Mouse (Mus musculus): ENCODE data around the gene Cxcr3.

Gene Cxcr3

GRCm38 (mm10) chrX:101733828-101734319 lies at the start of gene Cxcr3:
Gene Cxcr3, minus strand, starts transcription at chrX:101734269.
- DNase-seq (ENCODE audit: low read depth), result peak; percentile 94

DNA sequence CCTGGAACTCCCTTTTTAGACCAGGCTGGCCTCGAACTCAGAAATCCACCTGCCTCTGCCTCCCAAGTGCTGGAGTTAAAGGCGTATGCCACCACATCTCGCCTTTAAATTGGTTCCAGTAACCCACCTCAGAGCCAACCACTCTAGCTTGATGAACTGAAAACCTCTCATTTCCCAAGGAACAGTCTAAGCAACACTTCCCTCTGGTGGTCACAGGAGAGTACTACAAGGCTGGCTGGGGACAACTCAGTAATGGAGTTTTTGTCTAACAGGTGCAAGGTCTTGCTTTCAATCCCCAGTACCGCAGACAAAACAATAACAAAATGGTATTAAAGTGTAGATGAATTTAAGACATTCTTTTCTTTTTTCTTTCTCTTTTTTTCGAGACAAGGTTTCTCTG lies 38.0 kb upstream of the Cxcr3 start:
- peak; percentile 64 for DNase-seq (ENCODE audit: low read depth)

DNA sequence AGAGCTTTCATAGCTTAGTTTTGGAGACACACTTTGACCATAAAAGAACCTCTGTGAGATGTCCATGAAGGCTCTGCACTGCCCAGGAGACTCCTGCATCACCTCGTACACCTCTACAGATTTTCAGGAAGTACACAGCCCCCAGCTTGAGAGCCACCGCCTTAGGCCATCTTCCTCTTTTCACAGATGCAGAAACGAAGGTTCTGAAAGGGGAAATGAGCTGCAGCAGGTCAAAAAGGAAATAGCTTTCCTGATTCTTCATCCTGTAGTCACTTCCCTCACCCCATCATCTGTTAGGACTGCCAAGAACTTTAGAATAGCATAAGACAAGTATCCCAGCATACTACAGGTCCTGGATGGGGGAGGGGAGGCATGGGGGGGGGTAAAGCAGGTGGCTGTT lies 36.2 kb upstream of the Cxcr3 start:
- peak; percentile 48 for DNase-seq (ENCODE audit: low read depth)

GRCm38 (mm10) chrX:101769478-101769877 lies 35.4 kb upstream of the Cxcr3 start:
- peak; percentile 59 for DNase-seq (ENCODE audit: low read depth)

GRCm38 (mm10) chrX:101767280-101767679 lies 33.2 kb upstream of the Cxcr3 start:
- DNase-seq (ENCODE audit: low read depth), result no peak

DNA sequence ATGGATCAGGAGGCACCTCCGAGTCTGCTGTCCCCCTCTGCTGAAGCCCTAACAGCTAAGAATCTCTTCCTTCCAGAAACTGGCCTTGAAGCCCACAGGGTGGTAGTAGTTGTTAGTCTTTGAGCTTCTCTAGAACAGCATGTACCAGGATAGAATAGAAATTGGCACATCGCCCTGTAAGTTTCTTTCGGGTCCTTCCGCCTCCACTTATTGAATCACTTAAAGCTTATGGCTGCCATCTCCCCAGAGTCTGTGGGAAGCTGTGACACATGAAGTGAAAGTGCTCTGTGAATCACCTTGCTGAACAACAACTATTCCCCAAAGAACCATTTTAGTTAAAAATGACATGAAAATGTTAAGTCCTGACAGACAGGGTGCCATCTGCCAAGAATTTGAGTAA lies 31.0 kb upstream of the Cxcr3 start:
- no peak for DNase-seq (ENCODE audit: low read depth)

DNA sequence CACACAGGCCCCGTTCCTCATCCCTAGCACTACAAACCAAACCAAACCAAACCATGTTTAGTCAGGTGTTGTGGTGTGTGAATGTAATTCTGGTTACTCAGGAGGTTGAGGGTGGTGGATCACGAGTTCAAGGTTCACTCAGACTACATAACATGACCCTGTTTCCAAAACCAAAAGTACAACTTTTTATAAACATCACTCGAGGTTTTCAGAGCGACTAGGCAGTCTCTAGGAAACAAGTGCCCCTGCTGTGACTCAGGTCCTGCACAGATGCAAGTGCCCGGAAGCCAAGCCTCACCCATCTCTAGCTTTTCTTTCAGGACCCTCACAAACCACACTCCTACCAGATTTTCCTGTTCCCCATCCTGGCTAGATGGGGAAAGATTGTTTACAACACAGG lies 30.6 kb upstream of the Cxcr3 start:
- DNase-seq (ENCODE audit: low read depth), result peak; percentile 9

DNA sequence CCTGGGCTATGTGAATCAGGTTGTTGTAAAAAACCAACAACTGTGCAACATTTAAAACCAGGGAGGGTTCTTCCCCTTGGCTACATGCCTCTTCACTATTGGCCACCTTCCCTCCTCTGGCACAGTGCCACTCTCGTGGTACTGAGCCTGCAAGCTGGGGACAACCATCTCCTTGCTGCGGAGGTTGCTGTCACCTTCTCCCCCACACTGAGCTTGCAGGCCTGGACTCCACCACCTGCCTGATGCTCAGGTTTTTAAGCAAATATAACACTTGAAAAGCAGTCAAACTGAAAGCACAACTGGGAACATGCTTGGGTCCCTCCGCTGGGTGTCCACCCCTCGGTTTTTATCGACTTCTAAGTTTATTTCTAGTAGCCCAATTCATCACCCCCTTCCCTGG lies 20.4 kb upstream of the Cxcr3 start:
- no peak for DNase-seq (ENCODE audit: low read depth)

DNA sequence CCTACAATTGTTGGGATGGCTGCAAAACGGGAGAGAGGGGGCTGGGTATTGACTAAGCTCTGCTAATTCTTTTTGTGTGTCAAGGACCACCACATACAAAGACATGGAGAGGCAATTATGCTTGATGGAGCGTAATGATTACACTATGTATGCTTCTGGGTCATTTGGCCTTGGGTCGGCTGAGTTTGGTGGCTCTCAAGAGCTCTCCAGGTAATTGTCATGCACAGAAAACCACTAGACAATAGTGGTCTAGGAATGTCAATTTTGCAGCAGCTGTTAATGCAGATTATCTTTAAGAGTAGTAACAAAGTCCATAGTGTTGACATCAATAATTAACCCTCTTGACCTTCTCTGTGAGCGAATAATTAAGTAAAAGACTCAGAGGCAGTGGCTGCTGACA lies 16.1 kb upstream of the Cxcr3 start:
- no peak for DNase-seq (ENCODE audit: low read depth)

GRCm38 (mm10) chrX:101741064-101741433 lies 7.0 kb upstream of the Cxcr3 start:
- DNase-seq (ENCODE audit: low read depth), result no peak

DNA sequence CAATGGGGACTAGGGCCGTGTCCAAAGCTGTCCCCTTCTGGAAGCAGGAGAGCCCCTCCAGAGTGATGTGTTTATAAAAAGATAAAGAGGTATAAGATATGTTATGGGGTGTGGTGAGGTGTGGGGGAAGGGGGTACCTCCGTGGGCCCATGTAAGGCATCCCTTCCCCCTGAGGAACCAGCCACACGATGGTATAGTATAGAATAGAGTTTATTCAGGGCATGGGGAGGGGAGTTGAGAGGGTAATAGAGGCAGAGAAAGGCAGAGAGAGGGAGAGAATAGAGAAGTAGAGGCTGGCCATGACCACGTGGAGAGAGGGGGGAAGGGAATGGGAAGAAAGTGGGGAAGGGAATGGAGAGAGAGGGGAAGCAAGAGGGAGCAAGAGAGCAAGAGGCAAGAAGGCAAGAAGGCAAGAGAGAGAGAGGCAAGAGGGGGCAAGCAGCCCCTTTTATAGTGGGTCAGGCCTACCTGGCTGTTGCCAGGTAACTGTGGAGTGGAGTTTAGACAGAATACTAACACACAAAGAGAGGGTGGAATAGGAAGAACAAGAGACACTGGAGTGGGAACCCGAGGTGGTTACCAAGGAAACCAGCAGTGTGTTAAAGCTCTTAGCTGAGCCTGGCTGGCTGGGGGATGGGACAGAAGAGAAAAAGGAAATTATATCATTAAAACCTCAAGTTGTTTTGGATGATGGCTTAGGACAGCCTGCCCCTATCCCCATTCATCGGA lies 6.4 kb upstream of the Cxcr3 start:
- DNase-seq (ENCODE audit: low read depth), result no peak

DNA sequence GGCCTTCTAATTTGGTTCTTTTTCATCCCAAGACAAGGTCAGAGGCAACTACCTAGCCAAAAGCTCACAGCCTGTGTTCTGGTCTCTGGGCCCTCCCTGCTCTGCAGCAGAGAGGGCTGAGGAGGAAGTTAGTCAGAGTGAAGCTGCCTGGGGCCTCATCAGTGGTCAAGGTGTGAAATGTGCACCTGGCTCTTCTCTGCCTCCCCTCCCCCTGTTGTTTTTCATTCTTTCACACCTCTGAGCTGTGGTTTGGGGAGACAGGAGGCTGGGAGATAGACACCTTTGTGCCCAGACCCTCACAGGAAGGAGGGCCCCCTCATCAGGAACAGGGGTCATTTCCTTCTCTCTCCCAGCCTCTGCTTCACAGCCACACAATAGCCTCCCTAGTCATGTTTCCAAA lies 3.1 kb upstream of the Cxcr3 start:
- DNase-seq (ENCODE audit: low read depth), result no peak

GRCm38 (mm10) chrX:101734981-101735380 lies 912 bp upstream of the Cxcr3 start:
- no peak for DNase-seq (ENCODE audit: low read depth)

DNA sequence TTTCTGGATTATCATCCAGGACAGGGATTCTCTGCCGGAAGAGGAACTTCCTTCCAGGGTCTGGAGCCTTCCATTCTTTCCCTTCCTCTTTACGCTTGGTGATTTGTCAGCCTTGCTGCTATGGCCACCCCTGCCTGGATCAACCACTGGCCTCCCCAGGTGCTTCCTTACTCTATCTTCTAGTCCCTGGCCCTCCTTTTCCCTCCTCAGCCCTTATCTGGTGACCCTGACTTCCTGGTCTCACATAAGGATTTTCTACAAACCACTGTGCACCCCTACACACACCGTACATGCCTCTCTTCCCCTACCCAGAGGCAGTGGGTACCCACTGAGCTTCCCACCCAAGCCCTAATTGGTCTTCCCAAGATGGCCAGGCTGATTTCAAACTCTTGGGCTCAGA lies 781 bp downstream of the Cxcr3 start:
- DNase-seq (ENCODE audit: low read depth), result peak; percentile 83

- no peak for DNase-seq (ENCODE audit: low read depth)
Measured at GRCm38 (mm10) chrX:101732644-101733043, 1.4 kb downstream of the Cxcr3 start.

- peak; percentile 39 for DNase-seq (ENCODE audit: low read depth)
Measured at GRCm38 (mm10) chrX:101730010-101730409, 4.1 kb downstream of the Cxcr3 start.

- DNase-seq (ENCODE audit: low read depth), result no peak
Measured at GRCm38 (mm10) chrX:101720401-101720800, 13.7 kb downstream of the Cxcr3 start.

DNA sequence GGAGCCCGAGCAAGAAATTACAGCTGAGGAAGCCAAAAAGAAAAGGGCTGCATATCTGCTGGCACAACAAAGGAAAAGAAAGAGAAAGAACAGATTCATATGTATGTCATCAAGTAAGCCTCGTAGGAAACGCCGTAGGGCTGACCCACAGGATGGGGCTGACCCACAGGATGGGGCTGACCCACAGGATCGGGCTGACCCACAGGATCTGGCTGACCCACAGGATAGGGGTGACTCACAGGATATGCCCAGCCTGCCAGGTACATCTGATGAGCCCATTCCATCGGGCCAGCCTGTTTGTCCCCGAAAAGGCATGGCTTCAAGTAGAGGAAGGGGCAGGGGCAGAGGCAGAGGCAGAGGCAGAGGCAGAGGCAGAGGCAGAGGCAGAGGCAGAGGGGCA lies 29.0 kb downstream of the Cxcr3 start:
- DNase-seq (ENCODE audit: low read depth), result peak; percentile 73

- no peak for DNase-seq (ENCODE audit: low read depth)
Measured at GRCm38 (mm10) chrX:101698232-101698631, 35.8 kb downstream of the Cxcr3 start.

DNA sequence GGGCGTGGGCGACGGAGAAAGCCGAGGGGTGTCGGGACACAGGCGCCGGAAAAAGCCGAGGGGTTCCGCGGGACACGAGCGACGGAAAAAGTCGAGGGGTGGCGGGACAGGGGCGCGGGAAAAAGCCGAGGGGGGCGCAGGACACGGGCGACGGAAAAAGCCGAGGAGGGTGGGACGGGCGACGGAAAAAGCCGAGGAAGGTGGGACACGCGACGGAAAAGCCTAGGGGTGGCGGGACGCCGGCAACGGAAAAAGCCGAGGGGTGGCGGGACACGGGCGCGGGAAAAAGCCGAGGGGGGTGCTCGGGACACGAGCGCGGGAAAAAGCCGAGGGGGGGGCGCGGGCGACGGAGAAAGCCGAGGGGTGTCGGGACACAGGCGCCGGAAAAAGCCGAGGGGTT lies 36.5 kb downstream of the Cxcr3 start:
- no peak for DNase-seq (ENCODE audit: low read depth)

GRCm38 (mm10) chrX:101695686-101696085 lies 38.4 kb downstream of the Cxcr3 start:
- no peak for DNase-seq (ENCODE audit: low read depth)
